In genomic region chr8:75513786-75514185, GRCm38 (mm10) we compare ENCODE assay signal across 17 mouse cellular contexts.
"Had no signal": no experiment of that assay in that cellular context is flagged by ENCODE, and none has a peak within 500 bp of the region (broad histone marks: within the 10 kb centered on the region; RNA-seq: fewer than 3 reads in every experiment).

No protein-coding gene starts in this region.

- H3K9me3 ChIP-seq: lung, embryonic 15.5 days; midbrain, embryonic 13.5 days; midbrain, embryonic 15.5 days; neural tube, embryonic 12.5 days had no signal

- H3K9ac ChIP-seq: lung, embryonic 15.5 days; midbrain, embryonic 13.5 days; midbrain, embryonic 15.5 days; neural tube, embryonic 12.5 days had no signal

- H3K27me3 ChIP-seq: lung, embryonic 15.5 days; megakaryocyte, embryonic 14.5 days; midbrain, embryonic 13.5 days; midbrain, embryonic 15.5 days; neural tube, embryonic 12.5 days had no signal

- DNase-seq: lung, adult 2 months; lung, postnatal 14 days; lung, postnatal 36 days; right cerebral cortex, postnatal 25 days; right cerebral cortex, postnatal 4 days; spleen, adult 18-20 months; thymus, adult 18-20 months; thymus, postnatal 14 days; thymus, postnatal 36 days had no signal

- H3K27ac ChIP-seq: lung, embryonic 15.5 days; macrophage; midbrain, embryonic 13.5 days; midbrain, embryonic 15.5 days; neural tube, embryonic 12.5 days had no signal

- H3K4me1 ChIP-seq: lung, embryonic 15.5 days; megakaryocyte, embryonic 14.5 days; midbrain, embryonic 15.5 days; neural tube, embryonic 12.5 days had no signal

- H3K36me3 ChIP-seq: lung, embryonic 15.5 days; midbrain, embryonic 13.5 days; midbrain, embryonic 15.5 days; neural tube, embryonic 12.5 days had no signal

- H3K4me2 ChIP-seq: lung, embryonic 15.5 days; midbrain, embryonic 11.5 days; midbrain, embryonic 13.5 days; midbrain, embryonic 15.5 days; neural tube, embryonic 12.5 days had no signal

- H3K4me3 ChIP-seq: lung, embryonic 15.5 days; megakaryocyte, embryonic 14.5 days; midbrain, embryonic 13.5 days; midbrain, embryonic 15.5 days; neural tube, embryonic 12.5 days had no signal

- ATAC-seq: lung, postnatal 0 days; midbrain, embryonic 13.5 days; midbrain, embryonic 15.5 days had no signal
